Mouse (Mus musculus): ENCODE data around the gene Ptprc. TPM values are rescaled to one million over a fixed set of nuclear protein-coding genes. Genes with fewer than 3 reads are reported as not detected.
A peak's percentile ranks its signal among the peaks of the same experiment; 100 is the strongest.

Ptprc gene
- polyA plus RNA-seq, 1 experiment from 2014 or later = 0.61 TPM

DNA sequence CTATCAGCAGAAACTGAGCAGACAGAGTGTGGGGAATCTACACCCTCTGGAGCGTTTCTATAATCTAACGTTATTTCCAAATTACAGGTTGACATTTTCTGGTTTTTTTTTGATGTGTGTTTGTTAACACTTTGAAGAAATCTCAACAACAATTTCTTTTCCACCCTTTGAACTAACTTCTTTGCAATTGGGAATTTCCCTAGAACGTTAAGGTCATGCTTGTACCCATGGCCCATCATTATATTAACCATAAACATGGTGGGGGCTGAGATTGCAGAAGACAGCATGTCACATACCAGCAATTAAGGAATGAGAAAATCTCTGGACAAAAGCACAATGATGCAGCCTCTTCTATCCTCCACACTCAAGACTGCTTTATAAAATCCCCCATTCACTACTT is 30.4 kb downstream of the Ptprc start:
- Histone ChIP-seq H3K4me3 (replicated peaks) (no peak overlapping the region), H3K4me1 (replicated peaks) (0 out of 2 replicates have a peak, but pooled peaks cover 5% of the 10 kb centered on the region), H3K27ac (no peak overlapping the region), H3K36me3 (no peaks in the 10 kb centered on the region), H3K27me3 (no peaks in the 10 kb centered on the region), H3K9me3 (no peaks in the 10 kb centered on the region), H3K4me2 (replicated peaks) (no peak overlapping the region), H3K9ac (replicated peaks) (no peak overlapping the region)
- WGBS = 82% methylated on average over 3 of the region's 3 CpGs
- no peak for ATAC-seq

GRCm38 (mm10) chr1:138144365-138144764 is 31.1 kb downstream of the Ptprc start:
- Histone ChIP-seq H3K27me3 (no peaks in the 10 kb centered on the region), H3K9ac (replicated peaks) (no peak overlapping the region), H3K4me2 (replicated peaks) (no peak overlapping the region), H3K27ac (no peak overlapping the region), H3K4me1 (replicated peaks) (0 out of 2 replicates have a peak, but pooled peaks cover 5% of the 10 kb centered on the region), H3K36me3 (no peaks in the 10 kb centered on the region), H3K4me3 (replicated peaks) (no peak overlapping the region), H3K9me3 (no peaks in the 10 kb centered on the region)
- ATAC-seq = no peak
- 94% methylated on average over 5 of the region's 5 CpGs for WGBS

DNA sequence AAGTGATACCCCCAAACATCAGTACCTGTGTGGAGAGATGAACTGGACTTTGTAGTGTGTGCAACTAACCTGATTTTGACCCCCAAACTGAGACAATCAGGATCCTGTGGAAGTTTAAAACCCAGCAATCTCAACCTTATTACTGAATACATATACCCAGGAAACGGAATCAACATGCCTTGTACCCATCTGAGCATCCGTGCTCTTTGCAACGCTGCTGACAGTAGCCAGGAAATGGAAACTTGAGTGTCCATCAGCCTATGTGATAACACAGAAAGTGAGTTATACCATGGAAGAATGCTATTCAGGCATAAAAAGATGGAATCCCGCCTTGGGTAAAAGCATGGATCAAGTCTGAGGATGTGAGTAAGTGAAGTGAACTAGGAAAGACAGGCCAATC is 34.7 kb downstream of the Ptprc start:
- Histone ChIP-seq H3K9ac (replicated peaks) (no peak overlapping the region), H3K4me3 (replicated peaks) (no peak overlapping the region), H3K4me2 (replicated peaks) (no peak overlapping the region), H3K9me3 (no peaks in the 10 kb centered on the region), H3K27me3 (no peaks in the 10 kb centered on the region), H3K4me1 (replicated peaks) (peaks cover 7% of the 10 kb centered on the region), H3K27ac (no peak overlapping the region), H3K36me3 (no peaks in the 10 kb centered on the region)
- no peak for ATAC-seq
- WGBS = 93% methylated on average over 4 of the region's 4 CpGs

DNA sequence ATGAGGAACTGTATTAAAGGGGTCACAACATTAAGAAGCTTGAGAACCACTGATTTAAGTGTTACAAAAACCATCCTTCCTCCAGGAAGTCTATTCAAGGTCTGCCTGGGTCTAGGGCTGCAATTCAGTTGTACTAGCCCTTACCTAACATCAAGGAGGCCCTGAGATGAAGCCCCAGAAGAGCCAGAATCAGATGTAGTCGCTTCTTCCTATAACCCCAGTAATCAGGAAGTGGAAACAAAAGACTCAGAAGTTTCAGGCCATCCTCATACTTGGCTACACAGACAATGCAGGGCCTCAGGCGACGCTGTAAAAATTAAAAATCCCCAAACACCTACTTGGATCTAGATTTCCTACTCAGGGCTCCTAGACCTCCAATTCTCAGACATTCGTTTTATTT is 37.8 kb downstream of the Ptprc start:
- Histone ChIP-seq H3K9me3 (no peaks in the 10 kb centered on the region), H3K27me3 (no peaks in the 10 kb centered on the region), H3K27ac (no peak overlapping the region), H3K4me3 (replicated peaks) (no peak overlapping the region), H3K4me2 (replicated peaks) (no peak overlapping the region), H3K4me1 (replicated peaks) (peaks cover 11% of the 10 kb centered on the region), H3K36me3 (no peaks in the 10 kb centered on the region), H3K9ac (replicated peaks) (no peak overlapping the region)
- WGBS = 92% methylated on average over 4 of the region's 4 CpGs
- ATAC-seq = no peak

- no peaks in the 10 kb centered on the region for H3K27me3 ChIP-seq
- no peak overlapping the region for H3K9ac ChIP-seq (replicated peaks)
- H3K27ac ChIP-seq = no peak overlapping the region
- H3K4me3 ChIP-seq (replicated peaks) = no peak overlapping the region
- WGBS = 97% methylated on average over 6 of the region's 6 CpGs
- no peak for ATAC-seq
- no peaks in the 10 kb centered on the region for H3K36me3 ChIP-seq
- H3K4me1 ChIP-seq (replicated peaks) = peaks cover 11% of the 10 kb centered on the region
- no peak overlapping the region for H3K4me2 ChIP-seq (replicated peaks)
- no peaks in the 10 kb centered on the region for H3K9me3 ChIP-seq
Observed at GRCm38 (mm10) chr1:138137024-138137577, 38.4 kb downstream of the Ptprc start.

- Histone ChIP-seq H3K9ac (replicated peaks) (peak overlapping the region; percentile 54), H3K36me3 (no peaks in the 10 kb centered on the region), H3K9me3 (no peaks in the 10 kb centered on the region), H3K27me3 (no peaks in the 10 kb centered on the region), H3K4me2 (replicated peaks) (peak overlapping the region; percentile 55), H3K27ac (peak overlapping the region; percentile 78), H3K4me3 (replicated peaks) (peak overlapping the region; percentile 35), H3K4me1 (replicated peaks) (peaks cover 11% of the 10 kb centered on the region)
- ATAC-seq = peak; percentile 92
- 10% methylated on average over 17 of the region's 17 CpGs for WGBS
Observed at GRCm38 (mm10) chr1:138136373-138136779, 39.1 kb downstream of the Ptprc start.

DNA sequence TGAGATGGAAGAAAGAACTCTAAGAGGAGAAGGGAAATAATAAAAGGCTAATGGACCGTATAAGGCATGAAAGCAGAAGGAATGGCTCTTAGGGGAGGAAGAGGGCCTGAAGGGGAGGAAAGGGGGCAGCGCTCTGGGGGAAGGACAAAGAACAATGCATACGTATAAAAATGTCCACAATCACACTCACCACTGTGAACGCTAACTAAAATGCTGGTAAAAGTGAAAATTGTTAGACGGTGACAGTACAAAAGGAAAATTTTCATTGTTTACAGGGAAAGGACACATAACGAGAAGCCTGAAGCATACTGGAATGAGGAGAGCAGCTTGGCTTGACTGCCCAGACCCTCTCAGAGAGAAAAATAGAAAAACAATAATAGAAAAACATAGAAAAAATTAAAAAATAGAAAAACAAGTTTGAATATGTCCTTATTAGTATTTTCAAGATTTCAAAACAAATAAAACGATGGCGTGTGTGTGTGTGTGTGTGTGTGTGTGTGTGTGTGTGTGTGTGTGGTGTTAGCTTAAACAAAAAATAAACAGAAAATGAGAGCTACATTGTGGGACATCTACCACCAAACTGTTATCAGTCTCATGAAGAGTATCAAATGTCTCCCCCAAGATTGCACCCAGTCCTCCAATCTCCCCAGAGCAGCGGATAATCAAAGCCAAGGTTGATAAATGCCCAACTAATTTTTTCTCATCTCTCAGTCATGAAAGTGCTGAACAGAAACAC is 39.7 kb downstream of the Ptprc start:
- peak; percentile 62 for ATAC-seq
- H3K36me3 ChIP-seq = no peaks in the 10 kb centered on the region
- H3K4me1 ChIP-seq (replicated peaks) = peaks cover 11% of the 10 kb centered on the region
- no peaks in the 10 kb centered on the region for H3K27me3 ChIP-seq
- H3K9me3 ChIP-seq = no peaks in the 10 kb centered on the region
- 35% methylated on average over 9 of the region's 9 CpGs for WGBS
- H3K4me2 ChIP-seq (replicated peaks) = peak overlapping the region; percentile 55
- peak overlapping the region; percentile 78 for H3K27ac ChIP-seq
- peak overlapping the region; percentile 35 for H3K4me3 ChIP-seq (replicated peaks)
- H3K9ac ChIP-seq (replicated peaks) = peak overlapping the region; percentile 54

- Histone ChIP-seq H3K27me3 (no peaks in the 10 kb centered on the region), H3K27ac (peak overlapping the region; percentile 78; the same call in 1 of the 2 replicates), H3K4me1 (replicated peaks) (peaks cover 15% of the 10 kb centered on the region), H3K4me2 (replicated peaks) (no peak overlapping the region), H3K9ac (replicated peaks) (no peak overlapping the region), H3K9me3 (no peaks in the 10 kb centered on the region), H3K4me3 (replicated peaks) (no peak overlapping the region), H3K36me3 (no peaks in the 10 kb centered on the region)
- no peak for ATAC-seq
Observed at GRCm38 (mm10) chr1:138135117-138135516, 40.4 kb downstream of the Ptprc start.

- H3K4me2 ChIP-seq (replicated peaks) = no peak overlapping the region
- WGBS = 91% methylated on average over 6 of the region's 6 CpGs
- H3K4me1 ChIP-seq (replicated peaks) = peaks cover 18% of the 10 kb centered on the region
- H3K4me3 ChIP-seq (replicated peaks) = no peak overlapping the region
- no peak overlapping the region for H3K9ac ChIP-seq (replicated peaks)
- H3K9me3 ChIP-seq = no peaks in the 10 kb centered on the region
- H3K27me3 ChIP-seq = no peaks in the 10 kb centered on the region
- no peaks in the 10 kb centered on the region for H3K36me3 ChIP-seq
- no peak overlapping the region for H3K27ac ChIP-seq
- ATAC-seq = no peak
Observed at GRCm38 (mm10) chr1:138134324-138134723, 41.2 kb downstream of the Ptprc start.

DNA sequence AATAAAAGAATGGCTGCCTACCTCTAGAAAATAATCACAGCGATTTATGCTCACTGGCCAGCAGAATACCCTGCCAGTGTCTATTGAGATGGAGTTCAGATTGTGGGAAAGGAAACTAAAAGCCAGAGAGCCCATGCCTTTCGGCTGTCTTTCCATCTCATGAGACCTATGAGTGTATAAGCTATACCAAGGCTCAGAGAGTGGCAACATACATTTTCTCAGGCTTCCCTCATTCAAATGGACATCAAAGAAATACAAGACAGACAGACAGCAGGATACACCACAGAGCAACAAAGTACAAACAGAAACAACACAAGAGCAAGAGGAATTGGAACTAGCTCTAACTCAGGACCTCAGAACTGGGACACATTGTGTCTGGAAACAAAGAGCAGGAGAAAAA is 43.8 kb downstream of the Ptprc start:
- peaks cover 18% of the 10 kb centered on the region for H3K4me1 ChIP-seq (replicated peaks)
- H3K9me3 ChIP-seq = no peaks in the 10 kb centered on the region
- no peak overlapping the region for H3K4me3 ChIP-seq (replicated peaks)
- no peak overlapping the region for H3K27ac ChIP-seq
- H3K36me3 ChIP-seq = no peaks in the 10 kb centered on the region
- 76% methylated on average over 2 of the region's 2 CpGs for WGBS
- ATAC-seq = no peak
- no peak overlapping the region for H3K4me2 ChIP-seq (replicated peaks)
- H3K27me3 ChIP-seq = no peaks in the 10 kb centered on the region
- no peak overlapping the region for H3K9ac ChIP-seq (replicated peaks)

DNA sequence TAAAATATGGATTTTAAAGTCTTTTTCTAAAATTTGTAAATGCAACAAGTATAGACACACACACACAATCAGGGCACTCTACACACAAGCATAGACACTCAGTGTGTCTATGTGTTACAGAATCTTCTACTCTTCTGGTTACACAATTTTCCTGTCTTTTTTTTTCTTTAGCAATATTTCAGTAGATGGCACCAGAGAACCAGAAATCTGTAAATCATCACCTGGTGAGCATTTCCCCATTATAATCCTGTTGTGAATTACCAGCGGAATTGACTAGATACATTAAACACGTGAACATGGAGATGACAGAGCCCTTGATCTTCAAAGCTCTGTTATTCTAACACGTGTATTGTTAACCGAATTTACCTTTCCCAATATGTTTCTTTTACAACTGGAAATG is 45.4 kb downstream of the Ptprc start:
- Histone ChIP-seq H3K4me1 (replicated peaks) (0 out of 2 replicates have a peak, but pooled peaks cover 7% of the 10 kb centered on the region), H3K4me2 (replicated peaks) (no peak overlapping the region), H3K4me3 (replicated peaks) (no peak overlapping the region), H3K36me3 (no peaks in the 10 kb centered on the region), H3K27ac (no peak overlapping the region), H3K27me3 (no peaks in the 10 kb centered on the region), H3K9ac (replicated peaks) (no peak overlapping the region), H3K9me3 (no peaks in the 10 kb centered on the region)
- ATAC-seq = 0 out of 2 replicates have a peak, but pooled peaks have one; percentile 37
- whole genome bisulfite sequencing = 38% methylated on average over 4 of the region's 4 CpGs

DNA sequence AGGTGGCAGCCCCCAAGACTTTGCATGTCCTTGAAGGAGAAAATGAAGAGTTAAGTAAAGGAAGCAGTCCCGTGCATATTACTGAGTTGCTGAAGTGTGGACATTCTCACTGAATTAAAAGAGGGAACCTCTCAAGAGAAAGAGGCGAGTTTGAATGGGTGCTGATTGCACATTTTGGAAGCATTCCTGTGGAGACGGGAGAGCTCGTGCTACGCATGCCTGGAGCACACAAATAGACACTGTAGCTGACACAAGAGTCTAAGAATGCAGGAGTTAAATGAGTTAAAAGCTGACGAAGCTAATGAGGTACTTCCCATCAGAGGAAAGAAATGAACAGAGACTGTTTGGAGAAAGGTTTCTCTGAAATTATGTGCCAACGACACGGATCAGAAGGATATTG is 48.7 kb downstream of the Ptprc start:
- Histone ChIP-seq H3K4me3 (replicated peaks) (no peak overlapping the region), H3K27me3 (no peaks in the 10 kb centered on the region), H3K36me3 (no peaks in the 10 kb centered on the region), H3K4me1 (replicated peaks) (0 out of 2 replicates have a peak, but pooled peaks cover 7% of the 10 kb centered on the region), H3K27ac (no peak overlapping the region), H3K9ac (replicated peaks) (no peak overlapping the region), H3K4me2 (replicated peaks) (no peak overlapping the region), H3K9me3 (no peaks in the 10 kb centered on the region)
- ATAC-seq = no peak
- 63% methylated on average over 8 of the region's 8 CpGs for WGBS
